Mouse (Mus musculus) cerebellum, adult 11 months (tissue): ENCODE results near the gene Spryd3.
"Not testable (repeated sequence)": the region's sequence is repeated elsewhere in the genome, so short reads cannot be mapped to it uniquely, and the experiment has no call there.

Experiments used
- DNase-seq: peaks from one replicate; pipeline ENCODE4 v3.0.0; 2022

Spryd3 gene

DNA sequence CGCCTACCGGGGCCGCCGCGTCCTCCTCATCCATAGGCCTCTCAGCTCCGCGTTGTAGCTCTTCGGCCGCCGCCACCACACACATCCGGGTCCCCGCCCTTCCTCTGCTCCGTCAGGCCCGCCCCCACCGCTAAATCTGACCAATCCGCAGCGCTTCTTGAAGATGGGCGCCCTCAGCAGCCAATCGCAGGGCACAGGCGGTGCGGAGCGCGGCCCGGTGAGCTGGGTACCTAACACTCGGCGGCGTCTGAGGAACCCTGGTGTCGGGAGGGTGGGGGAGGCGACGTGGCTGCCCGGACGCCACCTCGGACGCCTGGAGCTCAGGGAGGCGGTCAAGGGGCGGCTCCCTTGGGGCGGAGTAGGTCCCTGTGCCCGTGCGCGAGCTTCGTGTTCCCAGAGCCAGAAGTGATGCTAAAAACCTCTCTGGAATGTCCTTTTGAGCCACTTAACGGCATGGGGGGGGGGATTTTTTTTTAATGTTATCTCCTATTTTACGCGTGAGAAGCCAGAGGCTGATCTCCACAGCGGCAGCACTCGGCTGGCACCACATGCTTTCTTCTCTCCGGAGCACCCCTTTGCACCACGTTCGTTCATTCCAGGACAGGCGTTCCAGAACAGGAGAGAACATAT is at the start of gene Spryd3:
TSS of gene Spryd3 (minus strand) at position 106 of the 630 bp plus-strand sequence.
- DNase-seq = peak; percentile 98

DNA sequence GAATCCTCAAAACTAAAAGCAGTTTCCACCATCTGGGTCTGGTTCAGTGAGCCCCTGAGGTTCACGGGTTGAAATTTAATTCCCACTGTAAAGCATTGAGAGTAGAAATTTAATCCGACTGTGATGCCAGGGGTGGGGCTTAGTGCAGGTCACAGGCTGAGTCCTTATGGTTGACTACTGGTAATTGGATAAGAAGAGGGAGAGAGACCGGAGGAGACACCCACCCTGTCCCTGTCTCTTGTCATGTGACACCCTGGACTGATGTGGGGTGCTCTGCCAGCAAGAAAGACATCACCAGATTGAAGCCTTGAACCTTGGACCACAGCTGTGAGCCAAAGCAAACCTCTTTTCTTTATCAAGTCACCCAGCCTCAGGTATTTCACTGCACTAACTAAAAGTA is 47.0 kb upstream of the Spryd3 start:
- DNase-seq = no peak

DNA sequence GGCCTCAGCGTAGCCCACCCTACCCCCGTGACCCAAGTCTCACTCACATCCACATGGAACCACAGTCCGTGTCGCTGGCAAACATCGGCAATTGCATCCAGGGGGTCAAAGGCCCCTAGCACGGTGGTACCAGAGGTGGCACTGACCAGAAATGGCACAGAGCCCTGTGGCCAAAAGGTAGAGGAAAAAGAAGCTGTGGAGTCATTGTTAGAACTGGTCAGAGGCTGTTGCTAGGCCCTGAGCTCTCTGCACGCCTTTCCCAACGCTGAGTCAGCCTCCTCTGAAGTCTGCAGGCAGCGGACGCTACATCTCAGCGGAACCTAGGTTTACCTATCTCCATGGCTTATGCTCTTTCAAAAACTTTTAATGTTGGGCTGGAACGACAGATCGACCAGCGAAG is 43.9 kb upstream of the Spryd3 start:
- DNase-seq = no peak

DNA sequence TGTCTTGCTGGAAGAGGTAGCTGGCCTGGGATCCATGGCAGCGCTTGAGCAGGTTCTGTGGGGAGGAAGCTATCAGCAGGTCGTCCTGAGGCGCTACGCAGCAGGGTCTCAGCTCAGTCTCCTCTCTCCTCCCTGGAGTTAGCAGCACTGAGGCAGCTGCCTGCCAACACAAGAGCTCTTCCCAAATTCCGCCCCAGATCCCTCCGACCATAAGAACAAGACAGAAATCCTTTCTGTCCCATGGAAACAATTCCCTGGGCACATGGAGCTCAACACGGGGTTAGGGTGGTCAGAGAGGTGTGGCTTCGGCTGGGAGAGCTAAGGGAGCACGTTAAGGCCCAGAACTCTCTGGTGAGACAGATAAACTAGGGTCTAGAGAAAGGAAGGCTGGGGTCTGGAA is 43.1 kb upstream of the Spryd3 start:
- DNase-seq = no peak

DNA sequence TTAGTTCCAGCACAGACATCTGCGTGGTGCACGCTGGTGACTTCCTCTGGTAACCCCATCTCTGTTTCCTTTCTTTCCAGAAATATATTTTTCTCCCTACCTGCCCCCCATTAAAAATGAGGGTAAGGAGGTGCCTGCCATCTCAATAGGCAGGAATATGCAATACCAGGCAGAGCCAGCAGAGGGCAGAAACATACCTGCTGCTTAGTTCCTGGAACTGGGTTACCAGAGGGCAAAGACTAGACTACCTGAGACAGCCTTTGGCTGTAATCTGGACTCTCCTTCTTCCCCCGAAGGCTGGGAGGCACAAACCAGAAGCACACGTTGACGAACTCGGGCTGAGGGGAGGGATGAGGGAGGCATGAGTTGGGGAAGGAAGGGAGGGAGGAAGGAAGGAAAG is 42.2 kb upstream of the Spryd3 start:
- DNase-seq = peak; percentile 80

DNA sequence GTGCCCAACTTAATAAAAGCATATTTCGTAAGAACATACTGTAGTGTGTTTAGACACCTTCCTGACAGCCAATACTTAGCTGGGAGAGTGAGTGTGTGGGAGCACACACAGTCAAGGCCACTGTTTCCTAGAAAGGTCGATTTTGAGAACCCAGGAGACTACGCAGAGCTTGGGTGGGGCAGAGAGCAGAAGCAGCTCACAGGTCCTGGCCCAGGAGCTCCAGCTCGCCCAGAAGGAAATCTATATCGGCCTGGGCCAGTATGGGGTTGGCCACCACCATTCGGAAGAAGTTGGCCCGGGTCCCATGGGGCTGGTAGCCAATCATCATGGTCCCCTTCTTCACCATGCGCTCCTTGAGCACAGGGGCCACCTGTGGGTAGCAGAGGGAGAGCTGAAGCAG is 41.4 kb upstream of the Spryd3 start:
- no peak for DNase-seq

DNA sequence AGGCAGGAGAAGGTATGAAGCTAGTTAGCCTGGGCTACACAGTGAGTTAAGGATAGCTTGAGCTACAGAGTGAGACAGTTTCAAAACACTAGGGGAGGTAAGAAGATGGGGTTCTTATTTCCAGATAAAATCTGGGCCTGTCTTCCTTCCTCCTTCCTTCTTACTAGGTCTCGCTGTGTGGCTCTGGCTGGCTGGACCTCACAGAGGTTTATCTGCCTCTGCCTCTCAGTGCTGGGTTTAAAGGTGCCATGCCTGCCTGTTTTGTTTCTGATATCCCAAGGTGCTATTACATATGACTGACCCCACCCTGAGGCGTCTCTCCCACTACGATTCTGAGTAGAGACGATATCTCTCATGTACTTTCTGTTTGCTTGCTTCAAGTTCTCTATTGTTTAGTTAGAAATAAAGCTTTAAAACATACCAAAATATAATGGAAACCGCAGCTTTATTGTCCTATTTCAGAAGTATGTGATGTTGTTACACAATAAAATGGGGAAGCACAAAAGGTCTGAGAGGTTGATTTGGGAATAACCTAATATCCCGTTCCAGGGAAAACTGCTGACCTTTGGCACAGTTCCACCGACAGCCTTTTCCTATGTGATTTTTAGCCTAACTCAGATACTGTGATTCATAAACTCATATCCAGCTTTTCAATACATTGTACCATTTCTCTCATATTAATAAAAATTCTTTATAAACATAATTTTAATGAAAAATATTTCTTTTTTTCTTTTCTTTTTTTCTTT is 40.7 kb upstream of the Spryd3 start:
- no peak for DNase-seq

DNA sequence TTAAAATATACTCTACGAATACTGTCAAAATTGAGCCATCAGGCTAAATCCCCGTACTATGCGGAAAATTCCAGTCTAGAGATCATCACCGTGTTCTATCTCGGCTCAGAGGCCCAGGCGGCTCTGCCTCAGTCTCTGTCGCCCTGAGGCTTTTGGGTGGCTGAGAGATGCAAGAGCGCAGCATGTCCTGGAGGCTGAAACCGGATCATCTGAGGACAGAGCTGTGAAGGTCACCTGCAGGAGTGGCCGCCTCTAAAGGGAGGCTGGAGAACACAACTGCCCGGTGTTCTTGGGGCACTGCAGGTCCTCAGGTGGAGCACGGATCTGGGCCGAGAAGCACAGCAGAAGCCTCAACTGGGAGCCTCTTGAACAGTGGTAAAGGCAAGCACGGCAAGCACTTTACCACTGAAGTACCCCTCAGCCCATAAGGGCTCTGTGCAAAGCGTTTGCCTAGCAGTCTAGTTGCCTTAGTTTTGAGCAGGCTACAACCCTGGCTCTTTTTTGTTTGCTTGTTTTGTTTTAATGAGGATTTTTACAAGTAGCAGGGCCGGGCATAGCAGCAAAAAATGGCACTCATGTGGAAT is 39.8 kb upstream of the Spryd3 start:
- no peak for DNase-seq

DNA sequence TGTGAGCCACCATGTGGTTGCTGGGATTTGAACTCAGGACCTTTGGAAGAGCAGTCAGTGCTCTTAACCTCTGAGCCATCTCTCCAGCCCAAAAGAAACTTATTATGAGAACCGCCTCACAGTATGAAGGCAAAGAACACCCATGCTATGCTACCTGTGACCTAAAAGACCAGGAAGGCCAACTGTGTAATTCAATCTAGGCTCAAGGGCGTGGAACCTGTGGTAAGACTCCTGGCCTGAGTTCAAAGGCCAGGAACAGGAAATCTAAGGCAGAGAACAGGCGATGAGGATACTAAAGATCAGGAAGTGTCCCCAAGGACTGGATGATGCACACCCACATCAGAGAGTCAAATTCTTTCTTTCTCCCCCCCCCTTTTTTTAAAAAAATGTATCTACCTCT is 37.5 kb upstream of the Spryd3 start:
- DNase-seq = no peak

DNA sequence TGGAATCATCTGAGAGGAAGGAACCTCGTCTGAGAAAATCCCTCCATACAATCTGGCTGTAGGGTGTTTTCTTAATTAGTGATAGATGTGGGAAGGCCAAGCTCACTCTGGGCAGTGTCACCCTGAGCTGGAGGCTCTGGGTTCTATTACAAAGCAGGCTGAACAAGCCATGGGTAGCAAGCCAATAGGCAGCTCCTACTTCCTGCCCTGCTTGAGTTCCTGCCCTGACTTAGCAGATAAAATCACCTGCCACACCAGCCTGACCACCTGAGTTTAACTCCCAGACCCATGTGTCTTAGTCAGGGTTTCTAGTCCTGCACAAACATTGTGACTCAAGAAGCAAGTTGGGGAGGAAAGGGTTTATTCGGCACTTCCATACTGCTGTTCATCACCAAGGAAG is 33.0 kb upstream of the Spryd3 start:
- no peak for DNase-seq

DNA sequence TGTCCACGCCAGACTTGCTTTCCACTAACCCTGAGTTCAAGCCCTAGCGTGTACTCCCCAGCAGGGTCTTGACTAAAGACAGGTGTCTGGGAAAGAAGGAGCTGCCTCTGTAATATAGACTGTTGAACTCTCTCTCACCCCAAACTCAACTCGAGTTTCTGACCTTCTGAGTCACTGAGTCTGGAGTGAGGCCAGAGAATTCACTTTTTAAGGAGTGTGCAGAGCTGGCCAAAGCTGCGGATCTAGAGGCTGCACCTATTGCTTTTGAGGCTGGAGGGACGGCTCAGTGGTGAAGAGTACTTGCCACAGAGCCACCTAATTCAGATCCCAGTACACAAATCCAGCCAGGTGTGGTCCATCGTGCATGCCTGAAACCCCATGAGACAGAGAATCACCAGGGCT is 31.6 kb upstream of the Spryd3 start:
- DNase-seq = no peak

DNA sequence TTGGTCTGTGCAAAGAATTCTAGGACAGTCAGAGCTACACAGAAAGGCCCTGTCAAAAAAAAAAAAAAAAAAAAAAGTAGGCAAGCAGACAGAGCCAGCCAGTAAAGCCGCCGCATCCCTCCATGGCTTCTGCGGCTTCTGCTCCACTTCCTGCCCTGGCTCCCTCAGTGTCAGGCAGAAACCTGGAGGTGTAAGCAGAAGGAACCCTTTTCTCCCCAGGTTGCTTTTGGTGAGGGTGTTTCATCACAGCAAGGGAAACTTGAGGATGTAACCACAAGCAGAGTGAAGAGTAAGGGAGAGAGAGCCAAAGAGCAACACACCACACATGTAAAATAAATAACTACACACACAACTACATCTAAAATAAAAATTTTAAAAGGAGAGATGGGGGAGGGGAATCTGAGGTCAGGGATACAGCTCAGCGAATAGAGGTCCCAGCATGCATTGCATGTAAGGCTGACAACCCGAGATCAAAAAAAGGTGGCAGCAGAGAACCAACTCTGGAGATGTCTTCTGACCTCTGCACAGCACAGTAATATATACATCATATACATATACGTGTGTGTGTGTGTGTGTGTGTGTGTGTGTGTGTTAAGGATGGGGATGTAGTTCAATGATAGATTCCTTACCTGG is 29.6 kb upstream of the Spryd3 start:
- DNase-seq = no peak

DNA sequence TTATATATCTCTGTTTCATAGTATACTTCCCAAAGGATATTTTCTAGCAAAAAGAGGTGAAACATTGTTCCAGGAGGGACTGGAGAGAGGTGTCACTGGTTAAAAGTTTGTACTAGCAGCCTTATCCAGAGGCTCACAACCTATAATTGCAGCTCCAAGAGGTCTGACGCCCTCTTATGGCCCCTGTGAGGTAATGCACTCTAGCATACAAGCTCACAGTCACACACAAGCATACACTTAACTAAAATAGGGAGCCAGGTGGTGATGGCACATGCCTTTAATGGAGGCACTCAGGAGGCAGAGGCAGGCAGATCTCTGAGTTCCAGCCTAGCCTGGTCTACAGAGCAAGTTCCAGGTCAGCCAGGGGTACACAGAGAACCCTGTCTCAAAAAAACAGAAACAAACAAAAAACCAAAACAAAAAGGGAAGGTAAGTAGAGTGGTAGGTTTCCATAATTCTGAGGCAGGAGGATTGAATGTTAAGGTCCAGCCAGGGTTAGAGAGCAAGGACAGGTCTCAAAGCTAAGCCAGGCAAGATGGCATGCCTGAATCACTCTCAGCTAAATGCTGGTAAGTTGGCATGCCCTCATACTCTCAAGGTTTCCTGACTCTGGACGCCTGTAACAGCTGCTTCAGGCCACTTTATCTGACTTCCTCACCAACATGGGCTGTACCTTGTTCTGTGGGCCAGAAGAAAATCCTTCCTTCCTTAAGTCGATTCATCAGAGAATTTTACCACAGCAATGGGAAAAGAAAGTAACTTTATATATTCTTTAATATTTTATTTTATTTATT is 28.1 kb upstream of the Spryd3 start:
- DNase-seq = no peak

DNA sequence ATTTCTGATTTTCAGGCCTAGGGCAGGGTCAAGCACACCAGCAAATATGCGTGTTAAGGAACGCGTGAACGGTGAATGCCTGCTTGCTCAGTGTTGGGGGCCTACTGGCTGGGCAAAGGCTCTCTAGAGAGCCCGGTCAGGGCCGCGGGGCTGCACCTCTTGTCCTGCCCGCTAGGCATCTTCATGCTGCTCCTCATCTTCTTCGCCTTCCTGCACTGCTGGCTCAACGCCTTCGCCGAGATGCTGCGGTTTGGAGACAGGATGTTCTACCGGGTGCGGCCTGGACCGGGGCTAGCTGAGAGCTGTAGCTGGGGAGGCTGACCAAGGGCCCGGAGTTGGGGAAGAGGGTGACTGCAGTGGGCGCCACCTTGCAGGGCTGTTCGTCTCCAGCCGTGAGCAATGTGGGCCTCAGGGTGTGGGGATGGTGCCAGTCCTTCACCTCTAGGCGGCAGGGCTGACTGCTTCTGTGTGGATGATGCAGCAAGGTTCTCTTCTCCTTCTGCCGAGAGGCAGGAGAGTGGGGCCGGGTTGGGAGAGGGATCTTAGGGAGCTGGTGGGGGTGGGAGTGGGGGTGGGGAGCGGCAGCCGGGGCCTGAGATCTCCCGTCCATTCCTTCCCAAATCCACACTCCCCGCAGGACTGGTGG is 24.5 kb upstream of the Spryd3 start:
- DNase-seq = no peak

DNA sequence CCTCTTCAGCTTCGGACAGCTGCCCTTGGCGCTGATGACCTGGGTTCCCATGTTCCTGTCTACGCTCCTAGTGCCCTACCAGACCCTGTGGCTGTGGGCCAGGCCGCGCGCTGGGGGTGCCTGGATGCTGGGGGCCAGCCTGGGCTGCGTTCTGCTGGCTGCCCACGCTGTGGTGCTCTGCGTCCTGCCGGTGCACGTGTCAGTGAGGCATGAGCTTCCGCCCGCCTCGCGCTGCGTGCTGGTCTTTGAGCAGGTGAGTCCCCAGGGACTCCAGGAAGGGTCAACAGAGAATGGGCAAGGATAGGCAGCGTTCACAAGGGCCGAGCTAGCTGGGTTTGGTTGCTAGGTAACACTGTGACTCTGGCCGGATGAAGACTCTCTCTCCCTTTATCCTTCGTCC is 20.8 kb upstream of the Spryd3 start:
- no peak for DNase-seq

DNA sequence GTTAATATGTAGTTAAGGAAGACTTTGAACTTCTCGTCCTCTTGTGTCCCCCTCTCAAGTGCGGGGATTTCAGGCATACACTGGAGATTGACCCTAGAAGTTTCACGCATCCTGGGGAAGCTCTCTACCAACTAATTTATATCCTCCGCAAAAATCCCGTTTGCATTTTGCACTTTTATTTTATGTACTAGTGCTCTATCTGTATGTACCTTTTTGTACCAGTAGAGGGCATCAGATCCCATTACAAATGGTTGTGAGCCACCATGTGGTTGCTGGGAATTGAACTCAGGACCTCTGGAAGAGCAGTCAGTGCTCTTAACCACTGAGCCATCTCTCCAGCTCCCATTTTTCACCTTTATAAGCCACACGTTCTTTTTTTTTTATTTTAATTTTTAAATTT is 19.0 kb upstream of the Spryd3 start:
- DNase-seq = not testable (repeated sequence)

DNA sequence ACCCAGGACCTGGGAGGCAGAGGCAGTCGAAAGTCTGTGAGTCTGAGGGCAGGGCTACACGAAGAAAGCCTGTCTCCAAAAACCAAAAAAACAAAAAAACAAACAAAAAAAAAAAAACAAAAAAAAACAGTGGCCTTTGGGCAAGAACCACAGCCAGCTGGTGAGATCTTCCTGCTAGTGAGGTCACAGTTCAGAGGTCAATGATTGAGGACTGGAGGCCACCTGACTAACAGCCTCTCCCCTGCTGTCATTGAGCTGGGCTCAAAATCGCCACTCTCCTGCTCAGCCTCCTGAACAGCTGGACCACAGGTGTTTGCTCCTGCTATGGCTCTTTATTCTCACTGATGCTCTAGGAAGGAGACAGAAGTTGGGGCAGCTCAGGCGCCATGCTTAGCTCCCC is 16.6 kb upstream of the Spryd3 start:
- DNase-seq = no peak

DNA sequence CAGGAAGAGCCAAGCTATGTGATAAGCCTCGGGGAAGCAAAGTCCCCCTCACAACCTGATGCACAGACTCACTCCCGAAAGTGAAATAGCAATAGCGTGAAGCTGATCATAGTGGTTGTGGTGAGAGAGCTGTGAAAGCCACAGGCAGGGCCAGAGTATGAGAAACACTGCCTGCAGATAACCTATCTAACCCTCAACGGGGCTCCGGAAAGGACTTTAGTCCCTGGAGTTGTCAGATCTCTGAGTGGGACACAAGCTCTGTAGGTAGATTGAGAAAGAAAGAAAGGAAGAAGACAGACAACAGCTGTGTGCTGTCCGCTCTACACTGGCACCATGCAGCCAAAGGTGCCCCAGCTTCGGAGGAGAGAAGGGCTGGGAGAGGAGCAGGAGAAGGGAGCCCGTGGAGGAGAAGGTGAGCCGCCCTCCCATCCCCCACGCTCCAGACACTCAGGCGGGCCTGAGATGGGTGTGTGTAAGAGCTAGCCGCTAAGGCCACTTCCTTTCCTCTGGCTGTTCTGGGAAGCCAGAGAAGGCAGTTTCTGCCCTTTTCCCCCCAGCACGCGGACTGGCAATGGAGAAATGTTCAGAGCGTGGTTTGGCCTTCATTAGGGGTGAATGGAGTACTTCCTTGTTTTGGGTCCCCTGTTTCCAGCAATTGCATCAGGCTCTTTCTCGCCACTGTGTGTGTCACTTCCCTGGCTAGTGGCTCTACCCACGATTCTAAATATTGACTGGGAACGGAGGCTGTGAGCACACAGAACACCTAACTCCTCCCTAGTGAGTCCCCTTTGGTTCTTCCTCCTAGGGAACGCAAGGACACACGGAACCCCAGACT is 14.5 kb upstream of the Spryd3 start, which contains the start of gene Soat2:
TSS of gene Soat2 (plus strand) at position 226 of the 835 bp plus-strand sequence.
- DNase-seq = no peak

DNA sequence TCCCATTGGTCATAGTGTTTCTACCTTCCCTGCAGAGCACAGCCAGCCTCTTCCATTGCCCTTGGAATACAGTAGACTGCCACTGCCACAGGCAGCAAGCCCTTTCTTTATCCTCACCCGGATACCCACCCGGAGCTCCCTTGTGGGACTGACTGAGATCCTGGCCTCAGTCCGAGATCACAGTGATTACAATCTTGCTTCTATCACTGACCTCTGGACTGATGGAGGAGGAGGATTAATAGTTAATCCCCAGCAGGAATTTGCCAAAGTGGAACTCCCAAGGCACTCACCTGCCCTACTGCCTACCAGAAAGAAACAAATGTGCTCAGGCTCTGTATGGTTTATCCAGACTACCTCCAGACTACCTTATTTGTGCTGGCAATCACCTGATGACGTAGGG is 13.5 kb upstream of the Spryd3 start:
- no peak for DNase-seq

DNA sequence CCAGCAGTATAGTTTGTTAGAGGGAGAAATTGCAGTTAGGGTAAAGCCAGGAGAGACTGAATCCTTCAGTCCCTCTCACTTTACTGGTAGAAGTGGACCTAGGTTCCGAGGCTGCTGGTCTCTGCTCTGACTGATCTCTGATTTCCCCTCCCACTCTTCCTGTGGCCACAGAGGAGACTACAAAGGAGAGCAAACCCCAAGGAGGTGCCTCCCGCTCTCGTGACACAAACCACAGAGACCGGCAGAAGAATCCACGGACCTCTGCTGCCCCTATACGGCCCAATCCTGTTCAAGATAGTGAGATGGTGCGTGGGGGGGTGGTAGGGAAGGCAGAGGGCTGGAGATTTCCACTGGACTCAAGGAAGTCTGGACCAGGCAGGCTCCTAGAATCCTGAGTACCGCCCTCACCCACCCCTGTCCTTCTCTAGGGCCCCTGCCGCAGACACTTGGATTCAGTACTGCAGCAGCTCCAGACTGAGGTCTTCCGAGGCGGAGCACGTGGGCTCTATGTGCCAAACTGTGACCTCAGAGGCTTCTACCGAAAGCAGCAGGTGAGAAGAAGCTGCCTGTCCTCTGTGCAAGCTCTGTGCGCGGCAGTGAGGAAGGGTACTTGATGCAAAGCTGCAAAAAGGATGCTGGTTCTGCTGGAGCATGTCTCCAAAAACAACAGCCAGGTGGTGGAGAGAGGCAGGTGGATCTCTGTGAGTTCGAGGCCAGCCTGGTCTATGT is 11.8 kb upstream of the Spryd3 start:
- DNase-seq = no peak

DNA sequence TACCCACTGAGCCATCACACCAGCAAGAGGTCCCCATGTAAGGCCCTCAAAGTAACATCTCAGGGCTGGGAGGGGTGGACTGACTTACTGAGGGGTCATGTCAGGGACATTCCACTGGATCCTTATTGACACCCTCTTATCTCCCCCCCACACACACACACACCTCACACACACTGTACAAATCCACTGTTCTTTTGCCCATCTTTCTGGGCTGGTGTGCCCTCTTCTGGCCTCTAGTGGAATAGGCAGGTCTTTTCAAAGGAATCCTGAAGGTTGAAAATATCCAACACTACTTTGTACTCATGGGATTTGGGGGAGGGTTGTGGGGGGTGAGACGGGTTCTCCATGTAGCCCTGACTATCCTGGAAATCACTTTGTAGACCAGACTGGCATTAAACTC is 10.8 kb upstream of the Spryd3 start:
- peak; percentile 47 for DNase-seq
